Mouse (Mus musculus): ENCODE results near the gene Rab19.

GRCm38 (mm10) chr6:39379749-39380148, 1.2 kb upstream of the Rab19 start:
- TF ChIP-seq POLR2A (IDR thresholded peaks at IDR 0.05; ENCODE audit: low read depth, low read length) (no peak), CTCF (conservative IDR thresholded peaks at IDR 0.05; ENCODE audit: insufficient read depth, insufficient read length, low read depth, low read length) (no peak)

Data from kidney, adult 2 months (tissue).